Mouse (Mus musculus) limb, embryonic 13.5 days (tissue): ENCODE results near the gene Timp4. TPM values are rescaled to one million over a fixed set of nuclear protein-coding genes. Genes with fewer than 3 reads are reported as not detected.

Experiments used
- ATAC-seq: fragments of 200-750 bp; cut with Nextera tagmentation; 2 replicates; pipeline ENCODE4 v1.8.0; 2017; ENCODE audit warnings: low read depth, moderate number of reproducible peaks, moderate TSS enrichment; ENCODE audit not compliant: low FRiP score
- H3K27ac ChIP-seq: fragments of 300-500 bp; sonication (generic); 2 replicates; pipeline ENCODE4 v1.5.1; 2015; ENCODE audit warnings: inconsistent platforms, mild to moderate bottlenecking, moderate library complexity
- H3K27me3 ChIP-seq: fragments of 300-500 bp; sonication (generic); 2 replicates; pipeline ENCODE4 v1.6.1; 2015; ENCODE audit warnings: mild to moderate bottlenecking, inconsistent platforms
- H3K36me3 ChIP-seq: fragments of 300-500 bp; sonication (generic); 2 replicates; pipeline ENCODE4 v1.6.1; 2015; ENCODE audit warnings: inconsistent platforms, mild to moderate bottlenecking, moderate library complexity
- H3K4me1 ChIP-seq: fragments of 300-500 bp; sonication (generic); 2 replicates; pipeline ENCODE4 v1.6.1; 2015; ENCODE audit warnings: inconsistent platforms
- H3K4me2 ChIP-seq: fragments of 300-500 bp; sonication (generic); replicated peaks from 2 replicates; pipeline ENCODE4 v1.6.1; 2015; ENCODE audit warnings: inconsistent platforms, mild to moderate bottlenecking, moderate library complexity
- H3K4me3 ChIP-seq: fragments of 300-500 bp; sonication (generic); 2 replicates; pipeline ENCODE4 v1.5.1; 2015; ENCODE audit warnings: moderate library complexity, mild to moderate bottlenecking, inconsistent platforms
- H3K9ac ChIP-seq: fragments of 300-500 bp; sonication (generic); 2 replicates; pipeline ENCODE4 v1.6.1; 2015; ENCODE audit warnings: mild to moderate bottlenecking, inconsistent platforms
- H3K9me3 ChIP-seq: fragments of 300-500 bp; sonication (generic); 2 replicates; pipeline ENCODE4 v1.6.1; 2016; ENCODE audit warnings: inconsistent platforms
- WGBS: fragments of 180-500 bp; shearing (Covaris S2); methylation state at CpG from one replicate; pipeline ENCODE4 v1.1.7; 2015; 5-methylcytosine and 5-hydroxymethylcytosine counted together
- polyA plus RNA-seq: library from polyadenylated mRNA; unstranded; fragments of >200 nt; fragmentation: Nextera tagmentation; extraction: Ambion mirVana; gene quantifications from 2 replicates; pipeline ENCODE4 v1.2.1, GENCODE M21; 2015

Gene Timp4
- polyA plus RNA-seq, 1 experiment from 2014 or later: 0.59 TPM

DNA sequence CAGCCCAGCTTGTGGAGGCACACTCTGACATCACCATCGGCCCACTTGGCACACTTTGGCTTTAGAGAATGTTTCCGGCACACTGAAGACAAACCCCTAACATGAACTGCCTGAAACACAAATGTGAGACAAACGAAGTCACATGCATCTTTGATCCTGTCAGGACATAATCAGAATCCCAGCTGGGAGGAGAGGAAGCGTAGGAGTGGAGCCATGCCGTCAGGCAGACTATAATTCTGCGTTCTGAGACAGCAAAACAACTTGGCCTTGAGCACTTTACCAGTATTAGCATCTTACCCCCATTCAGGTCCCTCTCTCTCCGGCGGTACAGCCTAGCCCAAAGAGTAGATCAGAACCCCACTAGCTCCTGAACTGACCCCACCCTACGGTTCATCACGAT is 21.3 kb upstream of the Timp4 start:
- no peak for ATAC-seq
- peaks cover 14% of the 10 kb centered on the region for H3K4me1 ChIP-seq
- no peaks in the 10 kb centered on the region for H3K36me3 ChIP-seq
- H3K27ac ChIP-seq: no peak overlapping the region
- H3K27me3 ChIP-seq: no peaks in the 10 kb centered on the region
- H3K9ac ChIP-seq: no peak overlapping the region
- H3K9me3 ChIP-seq: no peaks in the 10 kb centered on the region
- WGBS: 76% methylated on average over 10 of the region's 10 CpGs
- no peak overlapping the region for H3K4me3 ChIP-seq
- no peak overlapping the region for H3K4me2 ChIP-seq

DNA sequence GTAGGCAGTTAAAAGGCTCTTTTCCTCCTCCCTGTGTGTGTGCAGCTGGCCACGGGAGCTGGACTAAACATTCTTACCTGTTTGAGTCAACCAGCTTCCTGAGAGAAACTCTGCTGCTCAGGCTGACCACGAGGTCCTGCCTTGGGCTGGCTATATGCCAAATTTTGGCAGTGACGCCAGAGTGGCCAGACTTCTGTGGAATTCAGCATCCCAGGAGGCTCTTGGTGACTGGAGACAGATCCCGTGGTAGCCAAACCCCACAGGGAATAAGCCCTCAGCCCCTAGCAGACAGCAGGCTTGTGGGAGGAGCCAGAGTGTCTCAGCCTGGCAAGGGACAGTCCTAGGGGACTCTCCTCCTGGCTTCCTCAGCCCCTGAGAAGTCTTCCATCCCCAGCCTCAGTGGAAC is 19.9 kb upstream of the Timp4 start:
- Histone ChIP-seq H3K4me2 (peak overlapping the region; percentile 14; the same call in 1 of the 2 replicates), H3K9me3 (no peaks in the 10 kb centered on the region), H3K4me1 (peaks cover 14% of the 10 kb centered on the region), H3K9ac (no peak overlapping the region), H3K4me3 (no peak overlapping the region), H3K27me3 (no peaks in the 10 kb centered on the region), H3K27ac (no peak overlapping the region), H3K36me3 (no peaks in the 10 kb centered on the region)
- WGBS: 7% methylated on average over 4 of the region's 4 CpGs
- ATAC-seq: peak; percentile 37; the same call in 1 of the 2 replicates

- no peak overlapping the region for H3K4me3 ChIP-seq
- no peak overlapping the region for H3K27ac ChIP-seq
- H3K4me2 ChIP-seq: peak overlapping the region; percentile 14; the same call in 1 of the 2 replicates
- H3K4me1 ChIP-seq: peaks cover 14% of the 10 kb centered on the region
- H3K36me3 ChIP-seq: no peaks in the 10 kb centered on the region
- H3K9ac ChIP-seq: no peak overlapping the region
- no peaks in the 10 kb centered on the region for H3K27me3 ChIP-seq
- H3K9me3 ChIP-seq: no peaks in the 10 kb centered on the region
- 71% methylated on average over 3 of the region's 3 CpGs for WGBS
- no peak for ATAC-seq
These were observed 19.3 kb upstream of the Timp4 start for GRCm38 (mm10) chr6:115271326-115271725.

DNA sequence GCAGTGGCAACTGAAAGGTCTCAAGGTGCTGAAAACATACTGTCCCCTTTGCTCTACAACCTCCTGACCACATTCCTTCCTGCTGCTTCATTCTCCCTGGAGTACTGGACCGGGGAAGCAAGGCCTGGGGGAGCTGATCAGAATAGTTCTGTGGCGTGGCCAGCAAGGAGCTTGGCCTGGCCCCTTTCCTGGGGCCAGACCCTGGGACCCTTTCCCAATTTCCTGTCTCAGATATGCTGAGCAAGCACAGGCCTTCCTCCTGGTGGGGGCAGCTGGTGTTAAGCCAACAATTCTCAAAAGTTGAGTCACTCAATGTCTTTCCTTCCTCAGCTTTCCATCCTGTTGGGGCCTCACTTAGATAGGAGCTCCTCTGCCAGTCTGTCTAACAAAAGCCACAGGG is 18.1 kb upstream of the Timp4 start:
- no peaks in the 10 kb centered on the region for H3K27me3 ChIP-seq
- no peaks in the 10 kb centered on the region for H3K36me3 ChIP-seq
- 59% methylated on average over 2 of the region's 2 CpGs for WGBS
- no peak for ATAC-seq
- no peak overlapping the region for H3K4me3 ChIP-seq
- peaks cover 19% of the 10 kb centered on the region for H3K4me1 ChIP-seq
- no peak overlapping the region for H3K27ac ChIP-seq
- H3K9me3 ChIP-seq: no peaks in the 10 kb centered on the region
- H3K4me2 ChIP-seq: no peak overlapping the region
- H3K9ac ChIP-seq: no peak overlapping the region

DNA sequence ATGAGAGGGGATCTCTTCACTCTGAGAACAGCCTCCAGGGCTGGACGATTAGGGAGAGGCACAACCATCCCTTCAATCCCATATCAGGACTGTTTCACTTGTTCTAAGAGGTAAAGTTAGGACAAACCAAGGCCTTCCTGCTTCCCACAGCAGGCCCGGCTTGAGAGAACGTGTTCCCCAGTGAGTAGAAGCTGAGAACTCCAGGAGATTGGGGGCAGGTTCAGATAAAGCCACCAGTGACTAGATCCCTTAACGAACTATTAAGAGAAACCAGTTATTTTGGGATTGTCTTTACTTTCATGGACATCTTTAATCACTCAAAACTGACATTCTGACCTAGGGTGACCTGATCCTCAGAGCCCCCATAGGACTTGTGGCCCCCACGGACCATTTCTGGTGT is 17.6 kb upstream of the Timp4 start:
- WGBS: 65% methylated on average over 5 of the region's 5 CpGs
- ATAC-seq: no peak
- H3K4me2 ChIP-seq: no peak overlapping the region
- H3K27me3 ChIP-seq: no peaks in the 10 kb centered on the region
- no peaks in the 10 kb centered on the region for H3K36me3 ChIP-seq
- H3K9ac ChIP-seq: no peak overlapping the region
- H3K4me3 ChIP-seq: no peak overlapping the region
- no peak overlapping the region for H3K27ac ChIP-seq
- H3K9me3 ChIP-seq: no peaks in the 10 kb centered on the region
- H3K4me1 ChIP-seq: peaks cover 19% of the 10 kb centered on the region

DNA sequence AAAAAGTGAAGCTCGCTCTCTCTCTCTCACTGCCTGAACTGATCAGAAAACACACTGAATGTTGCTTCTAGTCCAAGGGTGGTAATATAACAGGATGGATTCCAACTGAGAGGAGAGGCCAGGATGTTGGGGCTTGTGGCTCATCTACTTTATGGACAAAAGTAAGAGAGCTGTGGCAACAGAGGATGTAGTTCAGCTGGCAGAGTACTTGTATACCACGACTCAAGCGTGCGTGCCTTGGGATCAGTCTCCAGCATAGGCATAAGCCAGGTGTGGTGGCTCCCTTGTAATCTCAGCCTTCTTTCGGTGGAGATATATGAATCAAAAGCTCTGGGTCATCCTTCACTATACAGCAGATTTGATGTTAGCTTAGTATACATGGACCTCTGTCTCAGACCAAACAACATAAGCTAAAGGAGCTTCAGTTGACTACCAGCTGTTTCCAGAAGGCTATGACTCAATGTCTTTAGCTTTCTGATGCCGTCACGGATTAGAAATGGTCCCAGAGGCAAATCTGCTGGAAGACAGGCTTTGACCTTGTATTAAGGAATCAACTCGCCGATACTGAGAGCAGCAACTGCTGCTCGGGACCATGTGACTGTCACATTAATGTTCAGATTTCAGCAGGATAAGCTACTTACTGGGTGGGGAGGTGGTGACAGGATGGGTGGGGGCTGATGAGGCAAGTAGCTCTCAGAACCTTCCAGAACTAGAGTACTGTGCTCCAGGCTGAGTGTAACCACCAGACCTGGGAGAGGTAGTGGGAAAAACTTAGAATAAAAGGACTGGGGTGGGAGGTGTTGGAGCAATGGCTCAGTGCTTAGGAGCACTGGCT is 16.8 kb upstream of the Timp4 start:
- ATAC-seq: no peak
- no peak overlapping the region for H3K27ac ChIP-seq
- H3K4me3 ChIP-seq: no peak overlapping the region
- peaks cover 19% of the 10 kb centered on the region for H3K4me1 ChIP-seq
- H3K4me2 ChIP-seq: no peak overlapping the region
- no peak overlapping the region for H3K9ac ChIP-seq
- 86% methylated on average over 10 of the region's 10 CpGs for WGBS
- H3K9me3 ChIP-seq: no peaks in the 10 kb centered on the region
- H3K36me3 ChIP-seq: no peaks in the 10 kb centered on the region
- H3K27me3 ChIP-seq: no peaks in the 10 kb centered on the region; the same call in 1 of the 2 replicates

DNA sequence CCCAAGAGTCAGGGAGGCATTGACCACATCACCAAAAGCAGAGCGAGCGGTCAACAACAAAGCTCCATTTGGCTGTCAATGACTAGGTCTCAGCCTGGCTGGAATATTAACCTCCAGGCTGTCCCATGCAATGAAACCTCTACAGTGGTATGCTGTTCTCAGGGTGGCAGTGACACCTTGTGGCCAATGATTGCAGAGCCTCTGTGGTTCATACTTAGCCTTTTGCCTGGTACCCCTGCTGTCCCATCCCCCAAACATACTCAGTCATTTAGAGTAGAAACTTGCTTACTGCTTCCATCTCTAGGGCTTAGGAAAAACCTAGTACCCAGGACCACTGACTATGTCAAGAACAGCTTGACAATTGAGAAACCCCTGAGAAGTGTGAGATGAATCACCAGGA is 15.9 kb upstream of the Timp4 start:
- ATAC-seq: peak; percentile 74; the same call in 1 of the 2 replicates
- Histone ChIP-seq H3K27ac (no peak overlapping the region), H3K9me3 (no peaks in the 10 kb centered on the region), H3K4me2 (no peak overlapping the region), H3K9ac (no peak overlapping the region), H3K4me1 (peaks cover 19% of the 10 kb centered on the region), H3K27me3 (no peaks in the 10 kb centered on the region; the same call in 1 of the 2 replicates), H3K4me3 (no peak overlapping the region), H3K36me3 (no peaks in the 10 kb centered on the region)
- 36% methylated on average over 2 of the region's 2 CpGs for WGBS

DNA sequence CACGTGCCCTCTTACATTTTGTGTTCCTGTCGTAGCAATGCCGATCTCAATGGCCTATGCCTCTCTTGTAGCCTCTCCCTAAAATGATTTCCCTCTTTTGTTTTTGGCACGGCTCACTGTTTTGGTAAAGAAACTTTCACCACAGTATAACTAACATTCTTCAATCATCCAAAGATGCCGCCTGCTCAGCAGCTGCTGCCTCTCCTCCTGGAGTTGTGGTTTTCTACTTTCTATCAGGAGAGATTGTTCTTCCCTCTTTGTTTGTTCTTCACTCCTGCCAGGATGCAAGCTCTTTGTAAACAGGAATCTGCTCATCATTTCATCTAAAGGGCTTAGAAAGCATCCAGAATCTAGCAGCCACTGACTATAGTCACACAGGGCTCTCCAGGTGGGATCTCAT is 14.8 kb upstream of the Timp4 start:
- H3K4me3 ChIP-seq: no peak overlapping the region
- no peak overlapping the region for H3K4me2 ChIP-seq
- no peak for ATAC-seq
- peaks cover 13% of the 10 kb centered on the region for H3K4me1 ChIP-seq
- H3K9ac ChIP-seq: 0 out of 2 replicates have a peak overlapping the region, but pooled peaks have one; percentile 2
- H3K27me3 ChIP-seq: no peaks in the 10 kb centered on the region; the same call in 1 of the 2 replicates
- 83% methylated on average over 5 of the region's 5 CpGs for WGBS
- no peaks in the 10 kb centered on the region for H3K36me3 ChIP-seq
- H3K9me3 ChIP-seq: no peaks in the 10 kb centered on the region
- H3K27ac ChIP-seq: no peak overlapping the region

GRCm38 (mm10) chr6:115260507-115260906 is 8.5 kb upstream of the Timp4 start:
- Histone ChIP-seq H3K9me3 (no peaks in the 10 kb centered on the region), H3K4me2 (no peak overlapping the region), H3K4me1 (no peaks in the 10 kb centered on the region), H3K9ac (no peak overlapping the region), H3K4me3 (no peak overlapping the region), H3K27me3 (no peaks in the 10 kb centered on the region; the same call in 1 of the 2 replicates), H3K27ac (no peak overlapping the region), H3K36me3 (no peaks in the 10 kb centered on the region)
- 88% methylated on average over 3 of the region's 3 CpGs for WGBS
- ATAC-seq: no peak

GRCm38 (mm10) chr6:115255171-115255570 is 3.2 kb upstream of the Timp4 start:
- Histone ChIP-seq H3K9ac (no peak overlapping the region), H3K27ac (no peak overlapping the region), H3K27me3 (no peaks in the 10 kb centered on the region), H3K36me3 (no peaks in the 10 kb centered on the region), H3K9me3 (no peaks in the 10 kb centered on the region), H3K4me3 (no peak overlapping the region), H3K4me1 (peaks cover 11% of the 10 kb centered on the region), H3K4me2 (no peak overlapping the region)
- 78% methylated on average over 3 of the region's 3 CpGs for WGBS
- ATAC-seq: no peak

- no peaks in the 10 kb centered on the region for H3K36me3 ChIP-seq
- peaks cover 11% of the 10 kb centered on the region for H3K4me1 ChIP-seq
- no peaks in the 10 kb centered on the region for H3K9me3 ChIP-seq
- no peak overlapping the region for H3K9ac ChIP-seq
- no peaks in the 10 kb centered on the region for H3K27me3 ChIP-seq
- peak; percentile 74; the same call in 1 of the 2 replicates for ATAC-seq
- peak overlapping the region; percentile 31 for H3K4me3 ChIP-seq
- H3K4me2 ChIP-seq: peak overlapping the region; percentile 67
- WGBS: 1% methylated on average over 13 of the region's 13 CpGs
- no peak overlapping the region for H3K27ac ChIP-seq
These were observed 447 bp downstream of the Timp4 start for GRCm38 (mm10) chr6:115251531-115251985.

- no peak overlapping the region for H3K27ac ChIP-seq
- H3K36me3 ChIP-seq: no peaks in the 10 kb centered on the region
- H3K4me1 ChIP-seq: no peaks in the 10 kb centered on the region
- no peak for ATAC-seq
- no peak overlapping the region for H3K4me2 ChIP-seq
- H3K9ac ChIP-seq: no peak overlapping the region
- 86% methylated on average over 3 of the region's 3 CpGs for WGBS
- H3K4me3 ChIP-seq: no peak overlapping the region
- no peaks in the 10 kb centered on the region for H3K27me3 ChIP-seq
- H3K9me3 ChIP-seq: no peaks in the 10 kb centered on the region
These were observed 6.4 kb downstream of the Timp4 start for GRCm38 (mm10) chr6:115245500-115246058.
